Mouse (Mus musculus): ENCODE data around the gene Selenoh.

Selenoh gene

GRCm38 (mm10) chr2:84670569-84670933 is at the start of gene Selenoh:
Gene Selenoh, minus strand, starts transcription at chr2:84670770.
- DNase-seq (ENCODE audit: low spot score) = peak; percentile 61

- no peak for DNase-seq (ENCODE audit: low spot score)
These were observed 46.8 kb upstream of the Selenoh start for GRCm38 (mm10) chr2:84717357-84717756.

GRCm38 (mm10) chr2:84716423-84717355 is 46.1 kb upstream of the Selenoh start:
- DNase-seq (ENCODE audit: low spot score) = no peak

GRCm38 (mm10) chr2:84715562-84716361 is 45.2 kb upstream of the Selenoh start:
- DNase-seq (ENCODE audit: low spot score) = peak; percentile 63

- peak; percentile 96 for DNase-seq (ENCODE audit: low spot score)
These were observed 44.4 kb upstream of the Selenoh start, which contains the start of gene Zdhhc5 for GRCm38 (mm10) chr2:84714811-84715561. Gene Zdhhc5, minus strand, starts transcription at chr2:84715180.

- no peak for DNase-seq (ENCODE audit: low spot score)
These were observed 43.8 kb upstream of the Selenoh start for GRCm38 (mm10) chr2:84714422-84714810.

GRCm38 (mm10) chr2:84711898-84712297 is 41.3 kb upstream of the Selenoh start:
- no peak for DNase-seq (ENCODE audit: low spot score)

- DNase-seq (ENCODE audit: low spot score) = no peak
These were observed 37.0 kb upstream of the Selenoh start for GRCm38 (mm10) chr2:84707523-84707922.

- DNase-seq (ENCODE audit: low spot score) = no peak
These were observed 34.7 kb upstream of the Selenoh start for GRCm38 (mm10) chr2:84705295-84705694.

GRCm38 (mm10) chr2:84704329-84704728 is 33.8 kb upstream of the Selenoh start:
- no peak for DNase-seq (ENCODE audit: low spot score)

- no peak for DNase-seq (ENCODE audit: low spot score)
These were observed 32.9 kb upstream of the Selenoh start for GRCm38 (mm10) chr2:84703497-84703896.

GRCm38 (mm10) chr2:84695007-84695695 is 24.6 kb upstream of the Selenoh start:
- DNase-seq (ENCODE audit: low spot score) = no peak

GRCm38 (mm10) chr2:84690050-84690449 is 19.5 kb upstream of the Selenoh start:
- DNase-seq (ENCODE audit: low spot score) = no peak

GRCm38 (mm10) chr2:84688080-84688844 is 17.7 kb upstream of the Selenoh start:
- no peak for DNase-seq (ENCODE audit: low spot score)

GRCm38 (mm10) chr2:84682605-84683183 is 12.1 kb upstream of the Selenoh start:
- DNase-seq (ENCODE audit: low spot score) = no peak

- no peak for DNase-seq (ENCODE audit: low spot score)
These were observed 8.4 kb upstream of the Selenoh start, which contains the start of gene Tmx2 for GRCm38 (mm10) chr2:84679016-84679415. Gene Tmx2, minus strand, starts transcription at chr2:84679140.

GRCm38 (mm10) chr2:84677968-84678880 is 7.7 kb upstream of the Selenoh start, which contains the start of the genes Gm28635 and Med19:
Gene Gm28635, minus strand, starts transcription at chr2:84678041.
Gene Med19, plus strand, starts transcription at chr2:84678402.
- peak; percentile 99 for DNase-seq (ENCODE audit: low spot score)

- peak; percentile 30 for DNase-seq (ENCODE audit: low spot score)
These were observed 6.8 kb upstream of the Selenoh start for GRCm38 (mm10) chr2:84677270-84677967.

Measured in layer of hippocampus, adult 9-10 months (tissue).